Comparison of ENCODE assay signal across 14 mouse cellular contexts in genomic region chr11:35904955-35905550, GRCm38 (mm10).
"Had no signal": no experiment of that assay in that cellular context is flagged by ENCODE, and none has a peak within 500 bp of the region (broad histone marks: within the 10 kb centered on the region; RNA-seq: fewer than 3 reads in every experiment).

No protein-coding gene starts in this region.

- H3K27ac ChIP-seq: kidney, postnatal 0 days; layer of hippocampus, adult 2 months; limb, embryonic 12.5 days; liver, embryonic 13.5 days; lung, embryonic 15.5 days; midbrain, embryonic 12.5 days; neural tube, embryonic 13.5 days had no signal

- ATAC-seq: liver, postnatal 0 days; midbrain, embryonic 16.5 days had no signal

- H3K27me3 ChIP-seq: limb, embryonic 12.5 days; liver, embryonic 13.5 days; lung, embryonic 15.5 days; midbrain, embryonic 12.5 days; neural tube, embryonic 13.5 days had no signal

- H3K36me3 ChIP-seq: limb, embryonic 12.5 days; liver, embryonic 13.5 days had no signal

- H3K9me3 ChIP-seq: limb, embryonic 12.5 days; liver, embryonic 13.5 days; lung, embryonic 15.5 days; midbrain, embryonic 12.5 days; neural tube, embryonic 13.5 days had no signal

- DNase-seq: kidney, adult 9 months; kidney, postnatal 4 days; liver; liver, embryonic 13.5 days; liver, postnatal 0 days; retina, postnatal 1 day; thymus, postnatal 14 days had no signal

- H3K4me1 ChIP-seq: limb, embryonic 12.5 days; liver, embryonic 13.5 days; lung, embryonic 15.5 days; midbrain, embryonic 12.5 days; neural tube, embryonic 13.5 days had no signal

- H3K9ac ChIP-seq: limb, embryonic 12.5 days; liver, embryonic 13.5 days; liver, postnatal 0 days; lung, embryonic 15.5 days; midbrain, embryonic 12.5 days; neural tube, embryonic 13.5 days had no signal

- H3K4me2 ChIP-seq: limb, embryonic 12.5 days; liver, embryonic 13.5 days; lung, embryonic 15.5 days; midbrain, embryonic 12.5 days; neural tube, embryonic 13.5 days had no signal

- H3K4me3 ChIP-seq: layer of hippocampus, adult 2 months; limb, embryonic 12.5 days; liver, embryonic 13.5 days; lung, embryonic 15.5 days; midbrain, embryonic 12.5 days; neural tube, embryonic 13.5 days had no signal
